Mouse (Mus musculus): ENCODE measurements at regions not wholly inside any gene's neighbourhood (a gene's known extent, or its start where the extent isn't known, plus 50 kb on each side); places are given as distances from the start of the nearest gene placed in this dataset.
A peak's percentile ranks its signal among the peaks of the same experiment; 100 is the strongest.

DNA sequence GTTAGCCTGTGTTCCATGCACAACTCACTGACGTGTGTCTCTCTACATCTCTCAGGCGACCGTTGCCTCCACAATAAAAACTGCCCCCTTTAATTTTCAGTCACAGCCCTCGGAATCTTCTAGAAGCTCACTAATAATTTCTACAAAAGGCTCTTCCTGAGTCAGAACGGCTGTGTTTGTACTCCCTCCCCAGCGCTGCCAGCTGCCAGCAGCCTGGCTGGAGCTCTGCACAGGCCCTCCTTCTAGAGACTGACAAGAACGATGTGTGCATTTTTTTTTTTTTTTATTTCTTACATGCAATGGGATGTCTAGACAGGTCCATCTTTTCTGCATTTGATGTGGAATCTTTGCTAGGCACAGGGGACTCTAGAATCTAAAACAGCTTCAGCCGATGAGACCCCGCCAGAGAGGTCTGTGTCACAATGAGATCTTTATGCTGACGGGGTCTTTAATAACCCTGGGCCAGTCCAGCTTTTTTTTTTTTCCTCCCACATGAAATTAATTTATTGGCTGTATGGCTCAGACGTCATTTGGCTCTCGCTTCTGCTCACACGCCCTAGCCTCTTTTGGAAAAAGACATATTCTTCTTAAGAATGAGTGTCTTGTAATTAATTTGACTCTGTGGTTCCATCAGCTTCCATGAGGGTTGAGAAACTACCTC, 185.8 kb upstream of the Zfp507 start:
- DNase-seq (ENCODE audit: extremely low spot score): no peak

DNA sequence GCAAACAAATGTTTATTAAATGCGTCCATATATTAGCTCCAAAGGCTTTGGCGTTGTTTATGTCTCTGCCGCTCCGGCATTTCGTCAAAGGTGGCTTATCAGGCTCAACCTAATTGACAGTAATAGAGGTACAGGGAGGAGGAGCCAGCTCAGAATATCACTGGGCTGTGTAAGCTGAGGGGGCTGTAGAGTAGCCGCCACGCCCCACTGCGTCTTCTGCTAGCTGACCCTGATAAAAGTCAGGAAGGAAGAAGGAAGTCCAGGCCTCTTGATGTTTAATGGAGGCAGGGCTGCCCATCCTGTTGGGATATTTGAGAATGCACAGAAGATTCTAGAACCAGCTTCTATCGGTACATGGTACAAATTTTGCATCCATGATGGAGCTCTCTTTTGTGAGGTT, 175.2 kb upstream of the Zfp507 start:
- DNase-seq (ENCODE audit: extremely low spot score): no peak

DNA sequence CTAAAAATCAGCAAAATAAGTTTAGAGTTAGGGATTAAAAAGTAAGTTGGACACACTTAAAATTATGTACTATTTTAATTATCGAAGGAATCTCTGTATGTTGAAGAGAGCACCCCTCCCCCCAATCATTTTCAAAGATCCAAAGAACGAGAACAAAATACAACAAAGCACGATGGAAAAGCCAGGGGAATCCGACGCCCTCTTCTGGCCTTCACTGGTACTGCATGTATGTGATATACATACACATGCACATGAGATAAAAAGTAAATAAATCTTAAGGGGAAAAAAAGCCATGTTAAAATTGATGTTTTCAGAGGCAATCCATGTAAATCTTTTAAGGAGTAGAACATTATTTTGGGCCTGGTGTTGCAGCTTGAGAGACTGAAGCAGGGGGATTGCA, 155.9 kb upstream of the Zfp507 start:
- peak; percentile 42 for DNase-seq (ENCODE audit: extremely low spot score)

DNA sequence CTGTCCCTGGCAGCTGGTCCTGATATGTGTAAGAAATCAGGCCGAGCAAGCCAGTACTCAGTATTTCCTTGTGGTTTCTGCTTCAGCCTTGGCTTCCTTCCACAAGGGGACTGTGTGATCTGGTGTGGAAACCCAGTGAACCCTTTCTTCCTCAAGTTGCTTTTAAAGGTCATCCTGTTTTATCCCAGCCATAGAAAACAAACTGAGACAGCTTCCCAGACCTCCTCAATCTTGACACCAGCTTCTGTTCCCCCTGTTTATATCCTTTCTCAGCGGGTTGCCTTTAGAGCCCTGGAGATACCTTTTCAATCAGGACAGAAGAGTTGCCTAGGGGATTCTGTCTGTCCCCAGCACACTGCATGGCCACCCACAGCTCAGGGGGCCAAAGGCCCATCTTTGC, 155.2 kb upstream of the Zfp507 start:
- DNase-seq (ENCODE audit: extremely low spot score): peak; percentile 35

DNA sequence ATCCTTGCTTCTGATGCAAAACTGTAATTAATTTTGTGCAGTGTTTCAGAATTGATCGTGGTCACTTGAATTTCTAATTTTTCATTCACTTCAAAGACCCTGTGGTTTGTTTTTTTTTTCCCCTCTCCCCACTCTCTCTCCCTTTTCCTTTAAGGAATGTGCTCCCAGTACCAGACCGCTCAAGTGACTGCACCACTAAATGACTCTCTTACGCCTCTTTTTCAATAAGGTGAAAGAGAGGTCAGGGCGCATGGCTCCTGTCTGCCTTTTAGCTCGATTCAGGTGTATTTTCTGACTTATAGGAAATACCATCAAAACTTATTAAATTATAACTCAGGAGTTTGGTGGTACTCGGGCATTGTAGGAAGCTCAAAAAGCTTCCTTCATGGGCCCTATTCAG, 146.0 kb upstream of the Zfp507 start:
- DNase-seq (ENCODE audit: extremely low spot score): peak; percentile 52

DNA sequence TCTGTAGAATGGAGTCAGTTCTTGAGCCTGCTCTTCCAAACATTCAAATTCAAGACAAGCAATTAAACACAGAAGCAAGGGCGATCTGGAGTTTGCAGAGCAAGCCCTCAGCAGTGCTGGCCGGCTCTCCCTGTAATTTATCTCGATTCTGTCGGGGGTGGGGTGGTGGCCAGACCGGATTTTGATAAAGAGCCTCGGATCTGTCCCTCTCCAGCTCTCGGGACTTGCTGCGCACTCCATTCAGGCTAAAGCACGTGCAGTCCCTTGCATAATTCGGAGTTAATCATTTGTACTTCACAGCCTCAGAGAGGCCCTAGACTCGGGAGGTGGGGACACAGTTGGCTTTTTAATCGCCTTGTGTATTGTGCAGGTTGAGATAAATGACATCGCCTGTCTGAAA, 145.6 kb upstream of the Zfp507 start:
- DNase-seq (ENCODE audit: extremely low spot score): no peak

DNA sequence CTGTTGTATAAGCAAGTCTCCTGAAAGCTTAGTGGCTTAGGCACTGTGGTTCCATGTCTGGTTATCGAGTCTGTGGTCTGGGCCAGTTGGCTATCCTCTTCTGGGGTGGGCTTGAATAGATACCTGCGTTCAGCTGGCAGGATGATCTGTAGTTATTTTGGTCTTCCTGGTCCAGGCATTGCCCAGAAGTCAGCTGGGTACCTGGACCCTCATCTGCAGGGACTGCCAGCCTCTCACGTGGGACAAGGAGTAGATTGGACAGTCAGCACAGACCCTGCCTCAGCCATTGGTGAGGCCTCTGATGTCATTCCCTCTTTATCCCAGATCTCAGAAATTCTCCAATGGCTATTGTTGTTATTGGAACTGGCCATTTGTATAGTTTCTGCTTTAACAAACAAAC, 138.3 kb upstream of the Zfp507 start:
- no peak for DNase-seq (ENCODE audit: extremely low spot score)

DNA sequence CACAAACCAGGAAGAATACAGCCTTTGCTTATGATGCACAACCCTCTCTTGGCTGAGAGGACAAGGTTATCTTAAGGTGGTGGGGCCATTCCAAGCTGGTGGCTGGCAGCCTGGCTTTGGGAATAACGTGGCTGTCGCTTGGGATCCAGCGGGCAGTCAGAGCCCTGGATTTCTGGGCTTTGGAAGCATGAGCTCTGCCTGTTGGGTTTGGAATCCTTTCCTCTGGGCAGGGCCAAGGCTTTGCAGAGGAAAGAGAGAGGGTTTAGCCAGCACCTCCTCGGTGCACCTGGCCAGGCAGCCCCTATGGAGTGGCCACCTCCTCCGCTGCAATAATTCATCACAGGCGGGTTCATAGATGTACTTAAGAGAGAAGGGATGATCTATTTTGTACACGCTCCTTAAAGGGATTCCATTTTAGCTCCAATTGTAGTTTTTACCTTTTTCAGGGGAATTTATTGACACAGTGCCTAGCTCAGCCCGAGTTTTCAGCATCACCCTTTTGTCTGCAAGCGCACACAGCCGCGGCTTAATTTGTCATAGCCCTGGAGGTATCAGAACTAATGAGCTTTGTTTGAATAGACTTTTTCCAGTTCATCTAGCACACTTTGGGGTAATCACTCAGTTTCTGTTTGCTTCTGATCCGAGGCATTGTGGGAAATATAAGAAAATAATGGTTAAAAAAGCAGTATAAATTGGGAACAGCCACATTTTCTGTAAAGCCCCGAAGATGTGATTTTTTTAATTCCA, 135.5 kb upstream of the Zfp507 start:
- DNase-seq (ENCODE audit: extremely low spot score): no peak

DNA sequence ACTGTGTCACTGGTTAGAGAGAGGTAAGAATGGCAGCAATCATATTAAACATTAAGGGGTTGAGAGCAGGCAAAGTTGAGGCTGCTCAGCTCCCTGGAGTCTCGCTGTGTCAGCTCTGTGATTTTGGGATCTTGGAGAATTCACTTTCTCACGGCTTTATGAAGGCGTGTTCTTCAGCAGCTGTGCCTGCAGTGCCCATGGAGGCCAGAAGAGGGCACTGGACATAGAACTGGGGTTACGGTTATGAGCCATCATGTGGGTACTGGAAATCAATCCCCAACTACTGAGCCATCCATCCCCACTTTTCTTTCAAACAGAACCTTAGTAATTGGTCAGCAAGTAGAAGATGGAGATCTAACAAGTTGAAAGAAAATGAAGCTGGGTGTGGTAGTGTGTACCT, 123.9 kb upstream of the Zfp507 start:
- no peak for DNase-seq (ENCODE audit: extremely low spot score)

DNA sequence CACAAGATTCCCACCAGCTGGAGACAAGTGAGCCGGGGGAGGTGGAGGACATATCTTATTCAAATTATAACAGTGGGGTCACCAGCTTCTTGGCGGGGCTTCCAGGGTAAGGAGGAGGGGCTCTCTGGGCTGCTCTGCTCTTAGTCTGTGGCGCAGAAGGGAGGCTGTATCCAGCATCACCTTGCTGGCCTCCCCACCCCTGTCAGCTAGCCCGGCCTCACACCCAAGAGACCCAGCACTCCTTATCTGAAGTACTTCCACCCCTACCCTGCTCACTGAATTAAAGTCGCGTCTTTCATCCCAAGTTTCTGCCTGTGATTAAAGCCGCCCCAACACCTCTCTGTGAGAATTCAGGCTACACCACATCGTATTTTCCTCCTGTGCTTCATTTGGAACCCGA, 119.8 kb upstream of the Zfp507 start:
- DNase-seq (ENCODE audit: extremely low spot score): no peak

DNA sequence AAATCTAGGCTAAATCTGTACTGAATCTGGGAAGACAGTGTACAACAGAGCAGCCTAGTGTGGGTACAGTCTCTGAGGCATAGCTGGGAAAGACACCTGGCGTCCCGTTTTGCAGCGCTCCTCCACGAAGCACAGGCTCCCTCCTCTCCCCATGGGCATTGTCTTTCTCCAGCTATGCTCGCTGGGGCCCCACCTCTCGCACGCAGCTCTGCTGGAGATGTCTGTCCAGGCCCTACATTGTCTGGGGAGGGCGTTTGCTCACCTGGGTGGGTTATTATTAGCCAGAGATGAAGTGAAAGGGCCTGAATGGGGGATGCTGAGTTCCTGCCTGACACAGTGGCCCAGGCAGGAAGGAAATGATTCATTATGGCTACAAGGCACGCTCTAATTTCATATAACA, 118.1 kb upstream of the Zfp507 start:
- no peak for DNase-seq (ENCODE audit: extremely low spot score)

DNA sequence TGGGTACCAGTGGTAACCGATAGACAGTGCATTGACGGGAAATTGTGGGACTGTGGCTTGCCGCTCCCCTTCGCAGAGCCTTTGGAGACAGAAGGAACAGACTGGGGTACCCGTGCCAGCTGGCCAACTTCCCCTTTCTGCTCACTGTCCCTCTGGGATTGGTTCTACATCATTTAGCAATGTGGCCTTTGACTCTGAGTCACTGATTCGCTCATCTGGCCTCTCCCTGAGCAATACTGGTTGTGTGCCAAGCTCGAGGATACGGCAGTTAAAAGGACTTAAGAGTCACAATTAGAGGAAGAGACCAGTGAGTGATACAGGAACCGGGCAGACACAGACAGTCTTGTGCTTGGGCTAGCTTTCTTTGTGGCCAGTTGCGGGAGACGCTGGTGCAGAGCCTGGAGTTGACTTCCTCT, 117.4 kb upstream of the Zfp507 start:
- DNase-seq (ENCODE audit: extremely low spot score): no peak

DNA sequence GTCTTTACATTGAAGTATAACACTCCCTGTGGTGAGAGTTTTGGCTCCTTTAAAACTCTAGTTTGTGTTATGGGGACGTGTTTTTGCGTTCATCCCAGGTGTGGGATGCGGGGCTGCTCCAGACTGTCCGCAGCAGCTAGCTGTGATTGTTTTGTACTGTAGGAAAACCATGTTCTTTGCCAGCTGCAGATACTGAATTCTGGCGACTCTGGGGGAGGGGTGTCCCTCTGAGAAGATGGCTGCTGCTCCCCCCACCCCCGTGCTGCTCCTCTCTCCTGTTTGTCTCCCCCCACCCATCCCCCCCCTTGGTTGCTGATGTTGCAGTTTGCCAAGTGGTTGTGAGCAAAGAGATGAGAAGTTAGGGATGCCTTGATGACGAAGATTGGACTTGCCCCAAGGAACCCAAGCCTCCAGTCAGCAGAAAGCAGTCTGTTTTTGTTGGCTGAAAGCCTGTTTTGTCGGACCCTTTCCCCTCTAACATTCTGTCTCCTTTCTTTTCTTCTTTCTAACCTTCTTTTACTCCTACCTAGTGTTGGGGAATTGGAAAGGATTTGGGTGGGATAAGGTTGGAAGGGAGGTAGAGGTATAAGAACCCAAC, 107.4 kb upstream of the Zfp507 start:
- no peak for DNase-seq (ENCODE audit: extremely low spot score)

DNA sequence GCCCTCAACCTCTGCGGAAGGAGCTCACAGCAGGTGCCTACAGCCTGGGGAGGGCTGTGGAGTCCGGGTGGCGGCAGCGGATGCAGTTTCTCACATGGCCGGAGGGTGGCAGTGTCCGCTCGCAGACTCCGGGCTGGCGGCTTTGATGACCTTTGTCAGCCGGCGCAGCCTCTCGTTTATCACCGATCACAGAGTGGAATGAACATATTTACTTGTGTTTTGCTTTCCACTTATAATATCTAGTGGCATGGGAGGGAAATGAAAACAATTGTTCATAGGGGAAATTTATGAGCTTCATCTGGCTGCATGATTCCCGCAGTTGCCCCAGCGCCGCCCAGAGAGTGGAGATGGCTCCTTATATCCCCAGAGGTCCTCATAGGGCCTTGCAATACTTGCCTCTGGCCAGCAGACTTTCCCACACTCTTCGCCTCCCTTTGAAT, 99.2 kb upstream of the Zfp507 start:
- peak; percentile 83 for DNase-seq (ENCODE audit: extremely low spot score)

DNA sequence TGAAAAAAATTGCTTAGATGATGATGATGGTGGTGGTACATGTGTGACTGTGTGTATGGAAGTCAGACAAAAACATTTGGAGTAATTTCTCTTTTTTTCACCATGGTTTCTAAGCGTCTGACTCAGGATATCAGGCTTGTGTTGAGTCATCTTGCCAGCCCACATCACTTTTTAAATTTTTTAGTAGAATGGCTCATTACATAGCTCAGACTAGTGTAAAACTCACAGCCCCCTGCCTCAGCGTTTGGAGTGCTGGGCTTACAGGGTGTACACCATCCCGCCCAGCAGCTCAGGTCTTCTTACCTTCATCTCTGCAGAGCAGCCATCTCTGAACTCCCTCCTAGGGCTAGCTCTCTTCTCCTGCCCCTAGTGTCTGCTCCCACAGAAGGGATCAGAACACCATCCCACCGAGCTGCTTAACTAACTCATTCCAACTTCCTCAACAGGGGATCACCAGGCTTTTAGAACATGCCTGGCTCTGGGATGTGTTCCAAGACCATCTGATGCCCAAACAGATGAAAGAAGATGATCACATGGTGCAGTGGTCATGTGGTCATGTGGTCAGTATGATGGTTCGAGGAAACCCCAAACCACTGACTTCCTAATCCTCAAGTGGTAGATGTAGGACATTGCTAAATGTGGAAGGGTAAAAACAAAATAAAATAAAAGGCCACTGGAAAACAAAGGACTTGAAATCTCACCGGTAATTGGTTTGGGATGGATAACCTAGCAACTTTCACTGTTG, 96.1 kb upstream of the Zfp507 start:
- DNase-seq (ENCODE audit: extremely low spot score): no peak

DNA sequence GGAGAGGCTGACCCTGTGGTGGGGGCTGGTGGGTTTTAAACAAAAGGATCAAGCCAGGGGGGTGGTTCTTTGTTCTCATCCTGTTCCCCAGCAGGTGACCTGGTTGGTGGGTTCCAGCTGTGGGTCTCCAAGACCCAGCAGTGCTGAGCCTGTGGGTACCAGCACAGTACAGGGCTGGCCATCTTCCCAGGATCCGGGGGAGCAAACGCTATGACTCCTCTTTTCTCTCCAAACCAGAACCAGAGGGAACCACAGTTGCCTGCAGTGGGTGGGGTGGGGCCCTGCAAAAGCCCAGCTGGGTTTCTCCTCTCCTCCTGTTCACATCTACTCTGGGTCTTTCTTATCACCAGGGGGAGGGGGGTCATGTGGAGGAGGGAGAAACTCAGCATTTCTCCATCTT, 90.5 kb upstream of the Zfp507 start:
- DNase-seq (ENCODE audit: extremely low spot score): no peak

DNA sequence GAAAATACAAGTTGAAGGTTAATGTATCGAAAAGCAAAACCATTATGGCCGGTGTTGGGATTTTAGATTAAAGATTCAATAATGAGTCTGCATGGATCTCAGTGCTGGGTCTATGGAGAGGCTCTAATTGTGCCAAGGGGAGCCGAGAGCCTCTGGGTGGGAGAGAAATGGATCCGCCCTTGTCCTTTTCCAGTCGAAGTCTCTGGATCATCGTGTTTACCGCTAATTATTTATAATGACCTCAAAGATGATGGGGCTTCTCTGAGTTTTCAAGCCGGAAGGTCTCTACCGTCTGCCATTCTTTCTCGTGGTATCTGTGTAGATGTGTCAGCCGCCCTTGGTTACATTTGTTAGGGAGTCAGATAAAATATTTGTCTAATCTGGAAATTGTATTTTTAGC, 83.2 kb upstream of the Zfp507 start:
- no peak for DNase-seq (ENCODE audit: extremely low spot score)

DNA sequence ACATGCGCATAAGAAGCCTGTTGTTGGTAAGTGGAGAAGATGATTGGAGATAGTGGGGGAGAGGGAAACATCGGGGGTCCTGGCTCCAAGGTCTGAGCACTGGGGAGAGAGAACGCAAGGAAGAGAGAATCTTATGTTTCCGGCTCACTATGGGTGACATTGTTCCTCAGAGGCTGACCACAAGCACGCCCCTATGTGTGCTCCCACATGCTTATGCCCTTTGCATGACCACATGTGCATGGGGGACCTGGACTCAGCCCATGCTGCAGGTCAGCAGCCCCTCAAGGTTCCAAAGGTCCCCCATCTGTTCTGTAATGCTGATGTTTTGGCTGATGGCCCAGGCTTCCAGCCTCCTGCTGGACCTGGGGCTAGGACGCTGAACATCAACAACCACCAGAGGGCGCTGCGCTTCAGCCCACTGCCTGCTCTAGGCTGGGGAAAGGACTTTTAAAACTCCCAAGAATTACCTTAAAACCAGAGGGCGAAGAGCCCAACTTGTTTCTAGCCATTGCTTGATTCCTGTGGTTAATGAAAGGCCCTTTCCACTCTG, 77.0 kb upstream of the Zfp507 start:
- peak; percentile 59 for DNase-seq (ENCODE audit: extremely low spot score)

DNA sequence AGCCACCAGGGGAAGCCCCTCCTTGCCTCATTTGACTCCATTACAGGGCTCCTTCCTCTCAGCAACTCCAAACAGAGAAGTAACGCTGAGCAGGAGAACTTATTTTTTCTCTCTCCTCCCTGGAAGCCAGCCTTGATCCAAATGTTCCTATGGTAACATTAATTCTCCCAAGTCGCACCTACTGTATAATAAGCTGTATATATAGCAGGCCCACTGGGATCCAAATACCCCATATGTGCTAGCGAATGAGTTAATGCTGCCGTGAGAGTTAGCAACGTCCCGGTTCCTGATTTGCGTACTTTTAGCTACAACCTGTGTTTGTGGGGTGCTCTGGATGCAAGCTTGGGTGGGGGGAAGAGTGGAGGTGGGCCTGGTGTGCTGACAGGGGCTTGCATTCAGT, 75.4 kb upstream of the Zfp507 start:
- DNase-seq (ENCODE audit: extremely low spot score): no peak

DNA sequence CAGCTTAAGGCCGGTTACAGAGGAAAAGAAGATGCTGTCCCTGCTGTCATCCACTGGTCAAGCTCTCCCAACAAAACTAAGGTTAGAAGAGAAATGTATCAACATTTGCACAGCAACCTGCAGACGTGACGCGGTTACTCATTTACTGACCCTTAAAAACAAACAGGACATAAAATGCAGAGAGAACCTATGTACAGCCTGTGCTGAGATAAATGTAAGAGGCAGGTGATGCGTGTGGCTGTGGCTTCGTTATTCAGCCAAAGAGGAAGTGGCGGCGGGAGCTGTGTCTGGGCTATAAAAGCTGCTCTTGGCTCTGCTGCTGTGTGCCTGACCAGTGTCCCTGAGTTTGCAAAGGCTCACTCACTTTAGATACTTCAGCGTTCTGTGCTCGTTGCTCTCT, 58.2 kb upstream of the Zfp507 start:
- no peak for DNase-seq (ENCODE audit: extremely low spot score)

DNA sequence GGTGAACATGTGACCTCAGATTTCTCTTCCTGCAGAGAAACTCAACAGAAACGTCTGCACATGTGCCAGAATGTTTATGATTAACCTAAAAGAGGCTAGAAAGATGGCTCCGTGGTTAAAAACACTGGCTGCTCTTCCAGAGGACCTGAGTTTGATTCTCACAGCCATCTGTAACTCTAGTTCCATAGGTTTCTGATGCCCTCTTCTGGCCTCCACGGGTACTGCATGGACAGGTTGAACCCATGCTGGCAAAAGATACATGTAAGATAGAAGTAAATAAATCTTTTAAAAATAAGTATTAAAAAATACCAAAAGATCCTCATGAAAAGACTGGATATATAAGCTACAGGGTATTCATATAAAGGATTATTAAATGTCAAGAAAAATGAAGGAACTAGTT, 56.8 kb upstream of the Zfp507 start:
- DNase-seq (ENCODE audit: extremely low spot score): no peak

DNA sequence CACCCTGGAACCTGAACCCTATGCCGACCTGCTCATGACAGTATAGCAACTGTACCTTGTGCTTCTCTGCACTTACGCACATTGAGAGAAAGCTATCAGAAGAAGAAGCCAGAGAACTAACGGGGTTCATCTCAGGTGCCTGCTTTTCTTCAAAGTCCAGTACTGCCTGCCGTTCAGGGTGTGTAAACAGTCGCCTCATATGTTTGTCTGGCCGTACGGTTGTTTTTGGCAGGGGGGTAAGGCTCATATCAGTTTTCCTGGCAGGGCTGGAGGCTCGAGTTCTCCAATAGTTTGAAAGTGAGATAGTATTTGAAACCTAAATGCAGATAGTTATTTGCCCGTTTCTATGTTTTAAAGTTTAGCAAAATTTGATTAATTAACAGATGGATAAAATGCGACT, 54.9 kb upstream of the Zfp507 start:
- DNase-seq (ENCODE audit: extremely low spot score): no peak

Measured in embryo, embryonic 9.5 days (tissue).